Mouse (Mus musculus) liver, embryonic 14.5 days (tissue): ENCODE data around the gene Tmem38b. TPM values are rescaled to one million over a fixed set of nuclear protein-coding genes. Genes with fewer than 3 reads are reported as not detected.

Experiments used
- ATAC-seq: fragments of 200-750 bp; cut with Nextera tagmentation; 2 replicates; pipeline ENCODE4 v1.8.0; 2017; ENCODE audit warnings: moderate number of reproducible peaks, mild to moderate bottlenecking, moderate library complexity; ENCODE audit not compliant: insufficient read depth
- DNase-seq, 3 experiments: peaks; one replicate each; pipeline ENCODE4 v3.0.0-alpha.2; 2012 to 2013; ENCODE audit warnings: low read depth in 3 of 3, low spot score in 3 of 3
- H3K27ac ChIP-seq: fragments of 300-500 bp; sonication (generic); 2 replicates; pipeline ENCODE4 v1.5.1; 2014; ENCODE audit warnings: moderate library complexity, mild to moderate bottlenecking, control low read depth, inconsistent platforms
- H3K27me3 ChIP-seq: fragments of 300-500 bp; sonication (generic); 2 replicates; pipeline ENCODE4 v1.6.1; 2014; ENCODE audit warnings: mild to moderate bottlenecking, low read length, moderate library complexity; ENCODE audit not compliant: control insufficient read depth, insufficient read depth
- H3K36me3 ChIP-seq: fragments of 300-500 bp; sonication (generic); replicated peaks from 2 replicates; pipeline ENCODE4 v1.6.1; 2014; ENCODE audit warnings: low read depth; ENCODE audit not compliant: control insufficient read depth, insufficient read depth
- H3K4me1 ChIP-seq, 2 experiments: fragments of 200-500 bp in 1 of 2; fragments of 300-500 bp in 1 of 2; sonication (generic) in 1 of 2; replicated peaks; 2 replicates each; pipeline ENCODE4 v1.6.1; 2012 to 2014; ENCODE audit warnings: antibody characterized with exemption in 1 of 2, inconsistent platforms in 1 of 2, low read length in 1 of 2; ENCODE audit not compliant: control insufficient read depth in 2 of 2, insufficient read depth in 2 of 2
- H3K4me2 ChIP-seq: fragments of 300-500 bp; sonication (generic); 2 replicates; pipeline ENCODE4 v1.6.1; 2014; ENCODE audit warnings: low read depth, mild to moderate bottlenecking, control low read depth, moderate library complexity
- H3K4me3 ChIP-seq, 2 experiments: fragments of 200-500 bp in 1 of 2; fragments of 300-500 bp in 1 of 2; sonication (generic) in 1 of 2; 2 replicates each; pipeline ENCODE4 v1.5.1; 2012 to 2014; ENCODE audit warnings: low read depth in 2 of 2, low read length in 2 of 2, mild to moderate bottlenecking in 2 of 2, control low read depth in 1 of 2, inconsistent platforms in 1 of 2, moderate library complexity in 1 of 2; ENCODE audit not compliant: insufficient read depth in 1 of 2
- H3K9ac ChIP-seq: fragments of 300-500 bp; sonication (generic); replicated peaks from 2 replicates; pipeline ENCODE4 v1.6.1; 2014; ENCODE audit warnings: mild to moderate bottlenecking, control low read depth, moderate library complexity
- H3K9me3 ChIP-seq: fragments of 300-500 bp; sonication (generic); 2 replicates; pipeline ENCODE4 v1.6.1; 2016; ENCODE audit warnings: low read length, mixed read lengths; ENCODE audit not compliant: control insufficient read depth
- CTCF ChIP-seq: IDR thresholded peaks from 2 replicates; pipeline ENCODE4 v1.5.1; 2016; ENCODE audit warnings: antibody characterized with exemption, low read depth, control low read depth
- EP300 ChIP-seq: IDR thresholded peaks from 2 replicates; pipeline ENCODE4 v1.6.1; 2016; ENCODE audit warnings: antibody characterized with exemption, low read depth
- WGBS: fragments of 180-500 bp; shearing (Covaris S2); extraction: QIAGEN DNeasy Blood & Tissue Kit; methylation state at CpG from one replicate; pipeline ENCODE4 v1.1.7; 2014; ENCODE audit not compliant: insufficient replicate concordance; 5-methylcytosine and 5-hydroxymethylcytosine counted together
- polyA plus RNA-seq, 2 experiments: library from polyadenylated mRNA; depleted of rRNA in 1 of 2; stranded (reverse) in 1 of 2; unstranded in 1 of 2; fragments of >200 nt; fragmentation: Nextera tagmentation in 1 of 2; extraction: Ambion mirVana in 1 of 2; gene quantifications; 2 replicates each; pipeline versions ENCODE4 v1.2.1 to v1.2.3; 2012 to 2014

The Tmem38b gene
- polyA plus RNA-seq, 2 experiments: 2.1 to 3.8 TPM

- H3K4me2 ChIP-seq: no peak overlapping the region
- 29% methylated on average over 18 of the region's 18 CpGs for WGBS
- ATAC-seq (no peak), DNase-seq (peak in 1 of 3 experiments; percentile 6)
- H3K27me3 ChIP-seq: no peaks in the 10 kb centered on the region
- no peaks in the 10 kb centered on the region for H3K36me3 ChIP-seq
- no peaks in the 10 kb centered on the region for H3K9me3 ChIP-seq
- no peak overlapping the region for H3K27ac ChIP-seq
- no peaks in the 10 kb centered on the region for H3K4me1 ChIP-seq
- no peak for TF ChIP-seq EP300
- TF ChIP-seq CTCF: no peak
- H3K4me3 ChIP-seq: no peak overlapping the region
- no peak overlapping the region for H3K9ac ChIP-seq
Measured at GRCm38 (mm10) chr4:53859944-53860343, 34.1 kb downstream of the Tmem38b start.

DNA sequence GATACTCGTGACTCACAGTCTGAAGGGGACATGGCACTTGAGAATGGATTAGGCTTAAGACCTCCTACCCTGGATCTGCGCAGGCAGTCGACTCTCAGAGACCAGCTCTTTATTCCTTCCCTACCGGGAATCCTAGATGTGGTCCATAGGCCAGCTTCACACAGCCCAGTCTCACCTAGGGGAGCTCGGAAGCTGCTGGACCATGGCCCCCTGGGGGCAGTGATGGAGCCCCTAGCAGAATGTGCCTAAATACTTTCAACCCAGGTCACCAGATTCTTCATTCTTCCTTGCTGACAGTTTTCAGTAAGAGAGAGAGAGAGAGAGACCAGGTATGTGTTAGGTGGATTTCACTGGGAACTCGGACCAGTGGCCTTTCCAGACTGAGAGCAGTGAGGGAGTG lies 36.3 kb downstream of the Tmem38b start:
- DNase-seq (no peak), ATAC-seq (no peak)
- Histone ChIP-seq H3K9me3 (no peaks in the 10 kb centered on the region), H3K4me1 (no peaks in the 10 kb centered on the region), H3K4me3 (no peak overlapping the region), H3K4me2 (no peak overlapping the region), H3K27me3 (no peaks in the 10 kb centered on the region), H3K9ac (no peak overlapping the region), H3K36me3 (no peaks in the 10 kb centered on the region), H3K27ac (no peak overlapping the region)
- TF ChIP-seq CTCF (no peak), EP300 (no peak)
- WGBS: 60% methylated on average over 6 of the region's 6 CpGs

- H3K9ac ChIP-seq: no peak overlapping the region
- H3K27me3 ChIP-seq: no peaks in the 10 kb centered on the region
- WGBS: 68% methylated on average over 19 of the region's 19 CpGs
- no peaks in the 10 kb centered on the region for H3K36me3 ChIP-seq
- no peaks in the 10 kb centered on the region for H3K9me3 ChIP-seq
- no peak overlapping the region for H3K4me3 ChIP-seq
- ATAC-seq (no peak), DNase-seq (no peak)
- H3K27ac ChIP-seq: no peak overlapping the region
- TF ChIP-seq EP300 (no peak), CTCF (no peak)
- no peaks in the 10 kb centered on the region for H3K4me1 ChIP-seq
- no peak overlapping the region for H3K4me2 ChIP-seq
Measured at GRCm38 (mm10) chr4:53864098-53864820, 38.4 kb downstream of the Tmem38b start.

GRCm38 (mm10) chr4:53866459-53866858 lies 40.6 kb downstream of the Tmem38b start:
- no peak overlapping the region for H3K4me2 ChIP-seq
- no peaks in the 10 kb centered on the region for H3K27me3 ChIP-seq
- H3K9me3 ChIP-seq: no peaks in the 10 kb centered on the region
- H3K27ac ChIP-seq: no peak overlapping the region
- no peaks in the 10 kb centered on the region for H3K36me3 ChIP-seq
- ATAC-seq (no peak), DNase-seq (no peak)
- H3K9ac ChIP-seq: no peak overlapping the region
- H3K4me1 ChIP-seq: no peaks in the 10 kb centered on the region
- H3K4me3 ChIP-seq: no peak overlapping the region
- TF ChIP-seq CTCF (no peak), EP300 (no peak)

- Histone ChIP-seq H3K9ac (no peak overlapping the region), H3K4me1 (no peaks in the 10 kb centered on the region), H3K36me3 (no peaks in the 10 kb centered on the region), H3K4me3 (no peak overlapping the region), H3K27me3 (no peaks in the 10 kb centered on the region), H3K9me3 (no peaks in the 10 kb centered on the region), H3K27ac (no peak overlapping the region), H3K4me2 (no peak overlapping the region)
- no peak for TF ChIP-seq EP300
- TF ChIP-seq CTCF: no peak
- no peak for ATAC-seq
- WGBS: 57% methylated on average over 24 of the region's 24 CpGs
- DNase-seq: no peak
Measured at GRCm38 (mm10) chr4:53878542-53879417, 52.9 kb downstream of the Tmem38b start.
